Comparison of ENCODE assay signal across 8 mouse cellular contexts in the genomic region with DNA sequence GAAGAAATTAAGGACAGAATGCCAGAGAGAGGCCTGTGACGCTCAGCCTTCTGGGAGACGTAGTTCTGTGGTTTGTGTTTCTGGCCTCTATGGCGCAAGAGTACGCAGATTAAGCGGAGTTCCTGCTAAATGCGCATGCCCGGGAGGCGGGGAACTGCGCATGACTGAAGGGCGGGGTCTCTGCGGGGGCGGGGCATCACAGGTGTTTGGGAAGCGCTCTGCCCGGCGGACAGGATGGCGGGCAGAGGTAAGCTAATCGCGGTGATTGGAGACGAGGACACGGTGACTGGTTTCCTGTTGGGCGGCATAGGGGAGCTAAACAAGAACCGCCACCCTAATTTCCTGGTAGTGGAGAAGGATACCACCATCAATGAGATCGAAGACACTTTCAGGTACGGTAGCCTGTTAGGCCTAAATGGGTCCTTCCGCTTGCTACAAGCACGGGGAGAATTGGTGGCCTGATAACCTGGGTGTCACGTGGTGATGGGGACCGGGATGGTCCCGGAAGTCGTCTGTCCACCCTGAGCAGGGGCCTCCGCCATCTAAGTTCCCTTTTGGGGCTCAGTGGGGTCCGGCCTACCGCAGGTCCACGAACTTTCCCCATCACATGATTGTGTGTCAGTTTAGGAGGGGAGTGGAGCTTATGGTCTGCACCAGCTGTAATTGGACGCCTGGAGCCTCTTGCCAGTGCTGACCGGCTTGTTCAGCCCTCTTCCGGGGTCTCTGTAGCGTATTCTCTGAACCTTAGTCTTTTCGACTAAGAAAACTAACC. TPM values are rescaled to one million over a fixed set of nuclear protein-coding genes. Genes with fewer than 3 reads are reported as not detected.
A peak's percentile ranks its signal among the peaks of the same experiment; 100 is the strongest.
DNase-seq lines count a peak whose midpoint lies in the region; ATAC-seq and TF ChIP-seq lines count a peak whose summit lies in the region.

A gene (plus strand): TSS at position 136 of the 772 bp plus-strand sequence.

- H3K4me3 ChIP-seq in hindbrain, embryonic 10.5 days: peak within 1 kb of the TSS; percentile 76
- H3K4me3 ChIP-seq in lung, postnatal 0 days (ENCODE audit: low read depth, low read length): peak within 1 kb of the TSS; percentile 68

- TF ChIP-seq CTCF in lung, postnatal 0 days (IDR thresholded peaks at IDR 0.05): no peak

- peak within 1 kb of the TSS; percentile 76 for H3K4me2 ChIP-seq in lung, postnatal 0 days (replicated peaks; ENCODE audit: low read depth, low read length)

- no peaks in the 10 kb centered on the region for H3K9me3 ChIP-seq in hindbrain, embryonic 10.5 days
- H3K9me3 ChIP-seq in lung, postnatal 0 days (ENCODE audit: low read length): no peaks in the 10 kb centered on the region

- WGBS in hindbrain, embryonic 10.5 days: under 1% methylated on average over 39 of the region's 39 CpGs
- under 1% methylated on average over 39 of the region's 39 CpGs for WGBS in lung, postnatal 0 days

- TF ChIP-seq EP300 in lung, postnatal 0 days (IDR thresholded peaks at IDR 0.05): no peak

- no peaks in the 10 kb centered on the region for H3K27me3 ChIP-seq in hindbrain, embryonic 10.5 days (ENCODE audit: insufficient read depth, poor library complexity, severe bottlenecking)
- no peaks in the 10 kb centered on the region; the same call in 1 of the 2 replicates for H3K27me3 ChIP-seq in lung, postnatal 0 days (replicated peaks; ENCODE audit: insufficient read depth, low read length)

- H3K27ac ChIP-seq in hindbrain, embryonic 10.5 days: peak within 1 kb of the TSS; percentile 86
- H3K27ac ChIP-seq in lung, postnatal 0 days (ENCODE audit: low read length): peak within 1 kb of the TSS; percentile 32; the same call in 1 of the 2 replicates

- peaks cover 24% of the 10 kb centered on the region for H3K36me3 ChIP-seq in hindbrain, embryonic 10.5 days
- 0 out of 2 replicates have a peak, but pooled peaks cover 4% of the 10 kb centered on the region for H3K36me3 ChIP-seq in lung, postnatal 0 days (ENCODE audit: insufficient read depth, low read length)

- peak; percentile 97 for DNase-seq in MN1 (ENCODE audit: low spot score)
- DNase-seq in cerebellum, adult 9-10 months: peak; percentile 94
- peak; percentile 94 for DNase-seq in hindbrain, embryonic 10.5 days (ENCODE audit: low spot score)
- peak; percentile 93 for DNase-seq in layer of hippocampus, adult 9-11 months
- peak; percentile 98 for DNase-seq in lung, postnatal 0 days (ENCODE audit: low spot score)
- peak; percentile 84 for DNase-seq in ovary, postnatal 14 days (ENCODE audit: low spot score)
- DNase-seq in thymus, postnatal 14 days: peak; percentile 94

- peak; percentile 96 for ATAC-seq in frontal cortex, adult (ENCODE audit: low TSS enrichment)
- peak; percentile 97 for ATAC-seq in lung, postnatal 0 days

- peak within 1 kb of the TSS; percentile 59 for H3K9ac ChIP-seq in lung, postnatal 0 days (replicated peaks; ENCODE audit: low read depth)

- peaks cover 13% of the 10 kb centered on the region for H3K4me1 ChIP-seq in hindbrain, embryonic 10.5 days (replicated peaks)
- peaks cover 7% of the 10 kb centered on the region; the same call in 1 of the 2 replicates for H3K4me1 ChIP-seq in lung, postnatal 0 days (ENCODE audit: insufficient read depth, low read depth, low read length)

RNA-seq across cellular contexts. Expression of the gene that starts here (rescaled TPM):
- 226 and 252 TPM in 2 replicates for polyA plus RNA-seq in hindbrain, embryonic 10.5 days (2016; fragmentation: Nextera tagmentation; extraction: Ambion mirVana)
- polyA plus RNA-seq in lung, postnatal 0 days (2015; fragmentation: Nextera tagmentation; extraction: Ambion mirVana): 264 and 293 TPM in 2 replicates

Comparison
In these comparisons a context has a peak if more than half of its experiments do, and no peak if none do; other contexts are left out.
1. Peak in every context shown above with its lines: DNase-seq, ATAC-seq, H3K4me3 ChIP-seq and H3K27ac ChIP-seq.